Mouse (Mus musculus) brain, embryonic 14.5 days (tissue): Measurements from ENCODE around the gene Myrfl. TPM values are rescaled to one million over a fixed set of nuclear protein-coding genes. Genes with fewer than 3 reads are reported as not detected.

Experiments used
- DNase-seq: peaks from one replicate; pipeline ENCODE4 v3.0.0-alpha.2; 2011; ENCODE audit warnings: low read depth
- CTCF ChIP-seq: fragments of 200-500 bp; IDR thresholded peaks from 2 replicates; pipeline ENCODE4 v1.5.1; 2012; ENCODE audit warnings: inconsistent platforms, mild to moderate bottlenecking, moderate library complexity, borderline replicate concordance; ENCODE audit not compliant: insufficient read depth, insufficient read length; ENCODE audit errors: extremely low read depth
- POLR2A ChIP-seq: fragments of 200-500 bp; IDR thresholded peaks from 2 replicates; pipeline ENCODE4 v1.6.1; 2012; ENCODE audit warnings: mild to moderate bottlenecking, inconsistent platforms, borderline replicate concordance; ENCODE audit not compliant: poor library complexity, insufficient read depth, insufficient read length, severe bottlenecking; ENCODE audit errors: extremely low read depth
- polyA plus RNA-seq: library from polyadenylated mRNA; depleted of rRNA; stranded (reverse); fragments of >200 nt; gene quantifications from 2 replicates; pipeline ENCODE4 v1.2.3, GENCODE M21; 2012; rRNA removed

The Myrfl gene
- polyA plus RNA-seq, 1 experiment: 0.10 TPM

- DNase-seq: no peak
- TF ChIP-seq POLR2A: no peak
- no peak for TF ChIP-seq CTCF
These were observed 155.4 kb downstream of the Myrfl start for GRCm38 (mm10) chr10:116741343-116741742.

GRCm38 (mm10) chr10:116740073-116740472 lies 156.6 kb downstream of the Myrfl start:
- peak; percentile 29 for DNase-seq
- no peak for TF ChIP-seq POLR2A
- TF ChIP-seq CTCF: no peak

- no peak for DNase-seq
- TF ChIP-seq POLR2A (no peak), CTCF (no peak)
These were observed 158.2 kb downstream of the Myrfl start for GRCm38 (mm10) chr10:116738533-116738932.

GRCm38 (mm10) chr10:116735607-116736006 lies 161.1 kb downstream of the Myrfl start:
- no peak for DNase-seq
- no peak for TF ChIP-seq CTCF
- no peak for TF ChIP-seq POLR2A

- no peak for DNase-seq
- TF ChIP-seq CTCF: no peak
- no peak for TF ChIP-seq POLR2A
These were observed 163.1 kb downstream of the Myrfl start for GRCm38 (mm10) chr10:116733651-116734050.

- TF ChIP-seq CTCF: no peak
- no peak for TF ChIP-seq POLR2A
- peak; percentile 43 for DNase-seq
These were observed 166.6 kb downstream of the Myrfl start for GRCm38 (mm10) chr10:116730033-116730652.

GRCm38 (mm10) chr10:116728860-116729259 lies 167.9 kb downstream of the Myrfl start:
- TF ChIP-seq POLR2A (no peak), CTCF (no peak)
- DNase-seq: no peak

- DNase-seq: no peak
- TF ChIP-seq CTCF: no peak
These were observed 168.9 kb downstream of the Myrfl start for GRCm38 (mm10) chr10:116727702-116728298.

Other genes with a start within 250 kb of the Myrfl start
- gene Rab3ip, start 53.9 kb upstream of the Myrfl start, polyA plus RNA-seq: 48.9 and 65.7 TPM in 2 replicates
- gene Gm10271, start 75.7 kb upstream of the Myrfl start, polyA plus RNA-seq: not detected in 2 replicates
- 0.11 and 0.18 TPM in 2 replicates for gene Best3, start 89.4 kb upstream of the Myrfl start, polyA plus RNA-seq
- 0.11 TPM in 1 of 2 replicates, not detected in the other for gene Lrrc10, start 148.4 kb upstream of the Myrfl start, polyA plus RNA-seq
- gene Cct2, start 166.9 kb upstream of the Myrfl start, polyA plus RNA-seq: 262 and 287 TPM in 2 replicates